In the genomic region with DNA sequence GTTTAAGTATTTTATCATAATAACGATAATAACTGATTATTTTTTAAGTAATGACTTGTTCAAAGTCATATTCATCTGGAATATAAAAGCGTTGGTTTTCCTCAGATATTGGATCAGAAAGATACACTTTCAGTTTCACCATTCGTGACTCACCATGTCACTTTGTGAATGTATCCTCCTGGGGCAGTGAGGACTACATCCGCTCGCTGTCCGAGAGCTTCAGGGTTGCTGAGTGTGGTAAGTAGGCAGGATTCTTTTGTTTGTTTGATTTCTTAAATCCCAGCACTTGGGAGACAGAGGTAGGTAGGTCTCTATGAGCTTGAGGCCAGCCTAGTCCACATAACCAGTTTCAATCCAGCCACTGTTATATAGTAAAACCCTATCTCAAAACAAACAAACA, we compare ENCODE assay signal across 1 mouse cellular context.
A peak's percentile ranks its signal among the peaks of the same experiment; 100 is the strongest.
TF ChIP-seq lines count a peak whose summit lies in the region.

No protein-coding gene starts in this region.

TF ChIP-seq in CH12.LX, 34 proteins besides CTCF, POLR2A, EP300 and RAD21 (continued from another document):
- TF ChIP-seq SMC3 (IDR thresholded peaks at IDR 0.05; ENCODE audit: low read depth, low read length) (no peak), SIN3A (IDR thresholded peaks at IDR 0.05; ENCODE audit: low read length) (peak; percentile 53; the same call in 1 of the 2 replicates), TBP (conservative IDR thresholded peaks at IDR 0.05; ENCODE audit: low read depth, low read length) (no peak), ETS1 (conservative IDR thresholded peaks at IDR 0.05; ENCODE audit: low read depth, low read length) (peak; percentile 44), ELF1 (IDR thresholded peaks at IDR 0.05; ENCODE audit: low read depth, low read length) (no peak), E2F4 (IDR thresholded peaks at IDR 0.05; ENCODE audit: insufficient replicate concordance, low read depth, low read length) (no peak), POLR2AphosphoS2 (IDR thresholded peaks at IDR 0.05; ENCODE audit: low read depth, low read length) (no peak), GABPA (IDR thresholded peaks at IDR 0.05; ENCODE audit: insufficient replicate concordance, low read depth, low read length) (no peak), JUND (conservative IDR thresholded peaks at IDR 0.05; ENCODE audit: low read depth, low read length) (no peak), IRF4 (IDR thresholded peaks at IDR 0.05; ENCODE audit: low read depth, low read length) (peak; percentile 70), RCOR1 (conservative IDR thresholded peaks at IDR 0.05; ENCODE audit: low read depth, low read length) (no peak), PAX5 (IDR thresholded peaks at IDR 0.05; ENCODE audit: low read length) (no peak), NRF1 (IDR thresholded peaks at IDR 0.05; ENCODE audit: low read depth, low read length) (no peak), USF2 (conservative IDR thresholded peaks at IDR 0.05; ENCODE audit: low read depth, low read length) (no peak), BHLHE40 (IDR thresholded peaks at IDR 0.05; ENCODE audit: low read depth, low read length) (peak; percentile 51), HCFC1 (IDR thresholded peaks at IDR 0.05; ENCODE audit: low read depth, low read length) (no peak), UBTF (IDR thresholded peaks at IDR 0.05; ENCODE audit: low read depth, low read length) (no peak), CHD2 (IDR thresholded peaks at IDR 0.05; ENCODE audit: low read length) (no peak), NELFE (IDR thresholded peaks at IDR 0.05; ENCODE audit: low read depth, low read length) (no peak), MAFK (IDR thresholded peaks at IDR 0.05; ENCODE audit: insufficient replicate concordance, low read length) (no peak), ZC3H11A (IDR thresholded peaks at IDR 0.05; ENCODE audit: low read depth, low read length) (no peak), MXI1 (IDR thresholded peaks at IDR 0.05; ENCODE audit: low read depth, low read length) (peak; percentile 49; the same call in 1 of the 2 replicates), MYC (IDR thresholded peaks at IDR 0.05; ENCODE audit: low read depth, low read length) (no peak), CHD1 (IDR thresholded peaks at IDR 0.05; ENCODE audit: low read depth, low read length) (no peak), KAT2A (IDR thresholded peaks at IDR 0.05; ENCODE audit: insufficient replicate concordance, low read length) (no peak), TCF12 (IDR thresholded peaks at IDR 0.05; ENCODE audit: low read depth, low read length) (no peak), USF1 (IDR thresholded peaks at IDR 0.05; ENCODE audit: low read depth, low read length) (no peak), ZKSCAN1 (IDR thresholded peaks at IDR 0.05; ENCODE audit: borderline replicate concordance, low read depth, low read length) (no peak), ZNF384 (IDR thresholded peaks at IDR 0.05; ENCODE audit: low read depth, low read length) (no peak), MAX (IDR thresholded peaks at IDR 0.05; ENCODE audit: low read length) (no peak), JUN (IDR thresholded peaks at IDR 0.05; ENCODE audit: insufficient read depth, low read depth, low read length) (0 out of 2 replicates have a peak, but pooled peaks have one; percentile 16)
